Mouse (Mus musculus) embryonic facial prominence, embryonic 13.5 days (tissue): ENCODE results near the gene Gm47985. TPM values are rescaled to one million over a fixed set of nuclear protein-coding genes. Genes with fewer than 3 reads are reported as not detected.
"Not testable (repeated sequence)": the region's sequence is repeated elsewhere in the genome, so short reads cannot be mapped to it uniquely, and the experiment has no call there.

Experiments used
- ATAC-seq: fragments of 200-750 bp; cut with Nextera tagmentation; 2 replicates; pipeline ENCODE4 v1.8.0; 2017; ENCODE audit warnings: low read depth; ENCODE audit not compliant: insufficient number of reproducible peaks, insufficient read depth, low FRiP score, low TSS enrichment
- H3K27ac ChIP-seq: fragments of 300-500 bp; sonication (generic); 2 replicates; pipeline ENCODE4 v1.5.1; 2015; ENCODE audit warnings: moderate library complexity, mild to moderate bottlenecking, inconsistent platforms
- H3K27me3 ChIP-seq: fragments of 300-500 bp; sonication (generic); 2 replicates; pipeline ENCODE4 v1.6.1; 2015; ENCODE audit warnings: mild to moderate bottlenecking, inconsistent platforms
- H3K36me3 ChIP-seq: fragments of 300-500 bp; sonication (generic); 2 replicates; pipeline ENCODE4 v1.6.1; 2015; ENCODE audit warnings: mild to moderate bottlenecking, inconsistent platforms
- H3K4me1 ChIP-seq: fragments of 300-500 bp; sonication (generic); 2 replicates; pipeline ENCODE4 v1.6.1; 2015; ENCODE audit warnings: inconsistent platforms
- H3K4me2 ChIP-seq: fragments of 300-500 bp; sonication (generic); 2 replicates; pipeline ENCODE4 v1.6.1; 2015; ENCODE audit warnings: moderate library complexity, mild to moderate bottlenecking, inconsistent platforms
- H3K4me3 ChIP-seq: fragments of 300-500 bp; sonication (generic); 2 replicates; pipeline ENCODE4 v1.5.1; 2015; ENCODE audit warnings: mild to moderate bottlenecking, inconsistent platforms
- H3K9ac ChIP-seq: fragments of 300-500 bp; sonication (generic); 2 replicates; pipeline ENCODE4 v1.6.1; 2015; ENCODE audit warnings: mild to moderate bottlenecking, inconsistent platforms
- H3K9me3 ChIP-seq: fragments of 300-500 bp; sonication (generic); 2 replicates; pipeline ENCODE4 v1.6.1; 2016; ENCODE audit warnings: inconsistent platforms
- WGBS: fragments of 180-500 bp; shearing (Covaris S2); methylation state at CpG from one replicate; pipeline ENCODE4 v1.1.7; 2015; ENCODE audit warnings: mixed read lengths; 5-methylcytosine and 5-hydroxymethylcytosine counted together
- polyA plus RNA-seq: library from polyadenylated mRNA; unstranded; fragments of >200 nt; fragmentation: Nextera tagmentation; extraction: Ambion mirVana; gene quantifications from 2 replicates; pipeline ENCODE4 v1.2.1, GENCODE M21; 2015

Gm47985 gene
- polyA plus RNA-seq, result 0.36 TPM in 1 of 2 replicates, not detected in the other

DNA sequence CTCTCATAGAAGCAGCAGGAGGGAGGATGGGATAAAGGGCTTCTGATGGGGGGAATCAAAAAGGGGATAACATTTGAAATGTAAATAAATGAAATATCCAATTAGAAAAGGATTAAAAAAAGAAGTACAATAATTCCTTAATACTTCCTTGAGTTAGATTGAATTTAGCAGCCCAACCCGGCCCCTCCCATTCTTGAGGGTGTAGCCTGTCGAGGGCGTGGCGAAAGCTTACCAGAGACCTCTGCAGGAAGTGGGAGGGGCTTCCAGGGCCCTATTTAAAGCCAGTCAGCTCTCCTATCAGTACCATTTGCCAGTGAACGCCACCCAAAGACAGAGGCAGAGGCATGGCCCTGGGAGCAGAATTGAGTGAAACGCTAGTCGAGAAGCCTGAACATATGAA is at the start of gene Gm47985:
TSS of gene Gm47985 (plus strand) at position 272 of the 400 bp plus-strand sequence.
- not testable (repeated sequence) for H3K9me3 ChIP-seq, H3K36me3 ChIP-seq, H3K4me2 ChIP-seq, H3K27ac ChIP-seq, H3K9ac ChIP-seq, ATAC-seq, H3K27me3 ChIP-seq, H3K4me3 ChIP-seq, H3K4me1 ChIP-seq
- WGBS, result 100% methylated on average over 1 of the region's 7 CpGs

DNA sequence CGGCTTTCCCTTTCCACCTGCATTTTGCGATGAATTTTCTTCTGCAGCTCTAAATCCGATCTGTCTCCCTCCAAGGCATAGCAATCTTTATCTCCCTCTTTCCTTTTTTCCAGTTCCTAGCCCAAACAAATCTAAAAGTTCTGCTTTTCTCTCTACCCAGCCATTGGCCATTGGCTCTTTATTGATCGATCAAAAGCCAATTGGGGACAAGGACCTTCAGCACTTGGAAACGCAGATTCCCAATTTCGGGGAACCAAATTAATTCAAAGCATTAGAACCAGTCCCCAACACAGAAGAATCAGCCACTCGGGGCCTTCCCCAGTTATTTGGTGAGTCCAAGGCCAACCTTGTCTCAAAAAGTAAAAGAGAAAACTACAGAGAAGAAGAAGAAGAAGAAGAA is 49.7 kb upstream of the Gm47985 start:
- WGBS, result 85% methylated on average over 7 of the region's 7 CpGs
- Histone ChIP-seq H3K27me3 (no peaks in the 10 kb centered on the region), H3K9ac (no peak overlapping the region), H3K9me3 (no peaks in the 10 kb centered on the region), H3K27ac (no peak overlapping the region), H3K4me2 (no peak overlapping the region), H3K36me3 (no peaks in the 10 kb centered on the region), H3K4me3 (no peak overlapping the region), H3K4me1 (no peaks in the 10 kb centered on the region)
- no peak for ATAC-seq

DNA sequence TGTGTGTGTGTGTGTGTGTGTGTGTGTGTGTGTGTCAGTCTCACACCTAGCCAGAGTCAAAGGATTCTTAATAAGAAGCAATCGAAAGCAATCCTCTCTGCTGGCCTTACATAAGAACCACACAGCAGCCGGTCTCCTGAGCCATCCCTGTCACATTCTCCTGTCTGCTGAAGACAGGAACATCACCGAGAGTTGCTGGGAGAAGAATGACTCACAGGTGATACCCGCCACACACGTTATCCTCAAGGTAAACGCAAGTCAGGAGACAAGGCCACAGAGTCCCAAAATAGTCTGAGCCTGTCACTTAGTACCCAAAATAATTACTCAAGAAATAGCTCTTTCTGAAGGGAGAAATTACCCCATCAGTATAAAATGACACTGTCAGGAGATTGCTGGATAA is 43.9 kb upstream of the Gm47985 start:
- Histone ChIP-seq H3K36me3 (no peaks in the 10 kb centered on the region), H3K27ac (no peak overlapping the region), H3K4me3 (no peak overlapping the region), H3K9me3 (no peaks in the 10 kb centered on the region), H3K27me3 (no peaks in the 10 kb centered on the region), H3K4me1 (peaks cover 21% of the 10 kb centered on the region), H3K9ac (no peak overlapping the region), H3K4me2 (no peak overlapping the region)
- 73% methylated on average over 6 of the region's 6 CpGs for WGBS
- ATAC-seq, result no peak

DNA sequence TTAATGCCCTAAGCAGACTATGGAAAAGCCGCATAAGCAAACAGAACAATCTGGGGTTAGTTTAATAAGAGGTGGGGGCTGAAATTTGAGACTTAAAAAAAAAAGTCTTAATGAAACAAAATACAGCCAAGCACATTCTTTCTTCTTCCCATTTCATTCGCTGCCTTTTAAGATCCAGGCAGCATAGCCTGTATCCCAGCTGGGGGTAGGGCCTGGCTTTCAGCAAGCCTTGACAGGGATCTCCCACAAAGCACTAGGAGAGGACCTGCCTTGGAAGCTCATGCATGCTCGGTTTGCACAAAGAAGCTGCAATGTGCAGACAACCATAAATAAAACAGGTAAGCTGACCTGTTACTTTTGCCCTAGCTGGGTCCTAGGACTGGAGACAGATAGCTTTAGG is 41.4 kb upstream of the Gm47985 start:
- H3K9ac ChIP-seq, result 0 out of 2 replicates have a peak overlapping the region, but pooled peaks have one; percentile 46
- peak overlapping the region; percentile 86 for H3K27ac ChIP-seq
- peak; percentile 71; the same call in 1 of the 2 replicates for ATAC-seq
- H3K4me1 ChIP-seq, result peaks cover 21% of the 10 kb centered on the region
- WGBS, result 16% methylated on average over 3 of the region's 3 CpGs
- H3K4me3 ChIP-seq, result no peak overlapping the region
- H3K9me3 ChIP-seq, result no peaks in the 10 kb centered on the region
- H3K36me3 ChIP-seq, result no peaks in the 10 kb centered on the region
- no peaks in the 10 kb centered on the region for H3K27me3 ChIP-seq
- peak overlapping the region; percentile 4; the same call in 1 of the 2 replicates for H3K4me2 ChIP-seq

DNA sequence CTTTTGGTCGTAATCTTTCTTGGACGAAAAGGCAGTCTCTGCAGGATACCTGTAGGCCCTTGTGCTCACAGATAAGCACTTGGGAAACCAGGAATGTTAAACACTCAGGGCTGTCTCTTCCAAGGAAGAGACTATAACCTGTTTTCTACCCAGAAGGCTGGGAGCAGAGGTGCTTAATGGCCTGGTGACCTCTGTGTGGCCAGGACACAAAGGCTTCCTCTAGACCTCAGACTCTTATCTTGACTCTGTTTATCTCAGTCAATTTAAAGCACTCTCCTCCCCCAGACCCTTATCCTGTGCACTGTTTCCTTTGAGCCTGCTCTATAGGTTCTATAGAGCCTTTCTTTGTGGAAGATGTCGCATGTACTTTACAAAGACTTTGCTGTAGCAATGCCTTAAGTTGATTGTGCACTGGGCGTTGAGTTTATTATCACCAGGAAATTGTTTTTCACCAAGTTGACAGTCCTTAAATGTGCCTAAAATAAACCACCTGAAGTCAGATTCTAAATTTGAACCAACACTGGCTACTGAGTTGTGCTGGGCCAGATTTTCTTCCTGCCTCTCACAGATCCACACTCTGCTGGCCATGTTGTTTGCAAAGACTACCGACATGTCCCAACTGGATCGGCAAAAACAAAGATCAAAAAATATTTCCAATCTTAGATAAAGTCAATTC is 37.7 kb upstream of the Gm47985 start:
- H3K27me3 ChIP-seq, result no peaks in the 10 kb centered on the region
- H3K4me1 ChIP-seq, result peaks cover 21% of the 10 kb centered on the region
- WGBS, result 78% methylated on average over 6 of the region's 6 CpGs
- no peak overlapping the region for H3K4me3 ChIP-seq
- no peak overlapping the region for H3K4me2 ChIP-seq
- no peak overlapping the region for H3K9ac ChIP-seq
- no peak overlapping the region for H3K27ac ChIP-seq
- H3K36me3 ChIP-seq, result no peaks in the 10 kb centered on the region
- H3K9me3 ChIP-seq, result no peaks in the 10 kb centered on the region
- no peak for ATAC-seq

DNA sequence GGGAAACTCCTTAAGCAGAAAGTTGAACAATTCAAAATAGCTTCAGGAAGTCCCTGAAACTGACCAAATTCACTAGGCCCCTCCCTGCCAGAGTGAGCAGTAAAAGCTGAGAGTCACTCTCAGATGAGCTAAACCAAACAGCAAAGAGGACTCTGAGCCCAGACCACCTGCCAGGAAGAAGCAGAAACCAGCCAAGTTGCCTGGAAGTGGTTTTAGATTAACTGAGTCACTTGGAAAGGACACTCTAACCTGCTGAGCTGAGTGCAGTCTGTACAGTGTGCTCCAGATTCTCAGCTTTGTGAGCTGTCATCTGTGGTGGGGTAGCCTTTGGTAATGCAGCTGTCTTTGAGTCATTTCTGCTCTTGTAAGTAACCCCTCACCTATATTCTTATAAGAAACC is 34.5 kb upstream of the Gm47985 start:
- no peaks in the 10 kb centered on the region for H3K9me3 ChIP-seq
- 0 out of 2 replicates have a peak, but pooled peaks cover 1% of the 10 kb centered on the region for H3K4me1 ChIP-seq
- no peaks in the 10 kb centered on the region for H3K36me3 ChIP-seq
- no peak overlapping the region for H3K4me3 ChIP-seq
- H3K27me3 ChIP-seq, result no peaks in the 10 kb centered on the region
- no peak overlapping the region for H3K9ac ChIP-seq
- no peak for ATAC-seq
- no peak overlapping the region for H3K4me2 ChIP-seq
- no peak overlapping the region for H3K27ac ChIP-seq

DNA sequence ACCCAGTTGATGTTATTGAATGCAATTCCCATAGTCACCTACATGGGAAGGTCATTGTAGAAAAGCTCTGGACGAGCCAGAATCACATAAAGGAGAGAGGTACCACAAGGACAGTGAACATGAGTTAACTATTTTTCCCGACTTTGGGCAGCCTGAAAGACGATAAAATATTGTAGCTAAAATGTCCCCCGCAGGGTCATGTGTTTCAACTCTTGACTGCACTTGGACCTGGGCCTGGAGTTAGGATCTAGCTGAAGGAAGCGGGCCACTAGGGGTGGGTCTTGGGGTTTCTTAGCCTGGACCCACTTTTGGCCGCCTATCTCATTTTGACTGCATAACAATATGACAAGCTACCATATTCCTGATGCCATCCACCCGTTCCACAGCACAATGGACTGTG is 32.1 kb upstream of the Gm47985 start:
- H3K9ac ChIP-seq, result no peak overlapping the region
- H3K9me3 ChIP-seq, result no peaks in the 10 kb centered on the region
- no peak overlapping the region for H3K4me2 ChIP-seq
- 90% methylated on average over 7 of the region's 7 CpGs for WGBS
- no peaks in the 10 kb centered on the region for H3K27me3 ChIP-seq
- ATAC-seq, result no peak
- 0 out of 2 replicates have a peak, but pooled peaks cover 5% of the 10 kb centered on the region for H3K4me1 ChIP-seq
- no peak overlapping the region for H3K4me3 ChIP-seq
- H3K27ac ChIP-seq, result no peak overlapping the region
- no peaks in the 10 kb centered on the region for H3K36me3 ChIP-seq

DNA sequence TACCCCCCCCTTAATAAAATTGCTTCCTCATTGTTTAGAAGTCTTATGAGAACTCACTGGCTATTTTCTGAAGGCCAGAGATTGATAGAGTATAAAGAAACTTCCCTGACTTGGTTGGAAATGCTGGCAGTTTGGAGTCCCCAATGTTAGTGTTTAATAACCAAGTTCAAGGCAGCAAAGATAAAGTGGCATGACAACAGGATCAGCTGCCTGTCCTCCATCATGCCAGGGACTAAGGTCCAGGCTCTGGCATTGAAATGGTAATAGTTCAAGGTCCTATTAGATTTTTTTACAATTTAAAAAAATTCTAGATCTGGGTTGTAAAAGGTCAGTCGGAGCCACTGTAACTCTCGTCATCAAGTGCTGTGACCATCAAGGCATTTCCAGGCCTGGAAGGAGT is 31.2 kb upstream of the Gm47985 start:
- H3K4me3 ChIP-seq, result no peak overlapping the region

DNA sequence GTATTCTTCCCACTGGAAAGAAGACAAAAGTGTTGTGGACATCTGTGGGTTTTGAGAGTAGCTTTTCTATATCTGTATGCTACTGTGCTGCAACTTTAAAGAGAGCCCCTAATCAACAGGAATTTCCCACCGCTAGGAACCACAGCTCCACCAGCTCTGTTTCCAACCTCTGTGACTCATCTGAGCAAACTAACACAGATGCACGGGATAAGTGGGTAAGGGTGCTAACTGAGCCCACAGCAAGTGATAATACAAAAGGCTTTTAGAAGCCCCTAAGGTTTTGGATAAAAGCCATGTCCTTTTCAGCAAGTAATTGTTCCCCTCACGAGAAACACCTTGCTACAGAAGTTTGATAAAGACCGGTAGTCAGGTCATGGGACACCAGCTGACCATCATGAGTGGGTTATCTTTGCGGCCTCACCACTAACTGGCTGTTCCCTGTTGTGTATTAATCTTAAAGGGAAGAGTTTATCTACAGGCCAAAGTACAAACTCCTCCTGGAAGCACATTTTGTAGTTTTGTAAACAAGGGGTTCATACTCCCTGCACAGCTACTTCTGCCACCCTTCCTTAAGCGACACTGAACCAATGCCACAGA is 29.2 kb upstream of the Gm47985 start:
- Histone ChIP-seq H3K4me2 (no peak overlapping the region), H3K27me3 (no peaks in the 10 kb centered on the region), H3K9me3 (no peaks in the 10 kb centered on the region), H3K4me1 (0 out of 2 replicates have a peak, but pooled peaks cover 5% of the 10 kb centered on the region), H3K36me3 (no peaks in the 10 kb centered on the region), H3K27ac (no peak overlapping the region), H3K4me3 (no peak overlapping the region), H3K9ac (no peak overlapping the region)
- WGBS, result 75% methylated on average over 6 of the region's 6 CpGs
- ATAC-seq, result no peak

More for the DNA sequence above, 31.2 kb upstream of the Gm47985 start:
- Histone ChIP-seq H3K27ac (no peak overlapping the region), H3K4me1 (0 out of 2 replicates have a peak, but pooled peaks cover 5% of the 10 kb centered on the region), H3K4me2 (no peak overlapping the region), H3K9me3 (no peaks in the 10 kb centered on the region), H3K36me3 (no peaks in the 10 kb centered on the region), H3K9ac (no peak overlapping the region), H3K27me3 (no peaks in the 10 kb centered on the region)
- ATAC-seq, result no peak
- 68% methylated on average over 2 of the region's 2 CpGs for WGBS

DNA sequence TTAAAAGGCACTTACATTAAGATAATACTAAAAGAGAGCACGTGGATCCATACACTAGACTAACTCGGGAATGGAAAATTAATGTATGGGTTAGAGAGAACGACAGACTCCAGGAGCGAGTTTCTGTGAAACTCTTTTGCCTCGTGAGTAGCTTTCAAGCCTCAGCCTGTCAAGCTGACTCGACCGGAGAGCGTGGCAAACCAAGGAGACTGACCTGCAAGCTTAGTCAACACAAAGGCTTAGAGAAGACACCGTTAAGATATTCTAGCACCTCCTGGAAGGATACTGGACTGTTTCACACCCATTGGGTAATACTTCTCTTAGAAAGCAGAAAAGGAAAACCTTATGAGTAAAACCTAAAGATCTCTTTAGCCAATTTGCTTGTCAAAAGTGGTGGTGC is 28.2 kb upstream of the Gm47985 start:
- ATAC-seq, H3K4me3 ChIP-seq, H3K4me1 ChIP-seq, H3K36me3 ChIP-seq, H3K27me3 ChIP-seq, H3K4me2 ChIP-seq, H3K9ac ChIP-seq, H3K9me3 ChIP-seq, H3K27ac ChIP-seq: not testable (repeated sequence)
- 88% methylated on average over 9 of the region's 9 CpGs for whole genome bisulfite sequencing

DNA sequence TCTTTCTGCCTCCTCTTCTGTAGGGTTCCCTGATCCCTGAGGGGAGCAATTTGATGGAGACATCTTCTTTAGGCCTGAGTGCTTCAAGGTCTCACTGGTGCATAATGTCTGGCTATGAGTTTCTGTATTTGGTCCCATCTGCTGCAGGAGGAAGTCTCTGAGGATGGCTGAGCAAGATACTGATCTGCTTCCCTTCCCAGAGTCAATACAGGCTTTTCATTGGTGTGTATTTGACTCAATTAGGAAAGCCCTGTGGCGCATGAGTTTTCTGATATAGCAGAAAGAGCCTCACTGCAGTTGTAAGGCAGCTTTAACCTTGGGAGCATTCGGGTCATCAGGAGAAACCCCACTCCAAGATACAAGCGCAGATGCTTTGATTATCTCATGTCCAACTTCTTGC is 26.2 kb upstream of the Gm47985 start:
- Histone ChIP-seq H3K9me3 (no peaks in the 10 kb centered on the region), H3K27ac (no peak overlapping the region), H3K4me3 (no peak overlapping the region), H3K4me2 (no peak overlapping the region), H3K9ac (no peak overlapping the region), H3K36me3 (no peaks in the 10 kb centered on the region), H3K27me3 (no peaks in the 10 kb centered on the region), H3K4me1 (peaks cover 9% of the 10 kb centered on the region; the same call in 1 of the 2 replicates)
- WGBS, result 90% methylated on average over 3 of the region's 3 CpGs
- ATAC-seq, result no peak
